Mouse (Mus musculus): Measurements from ENCODE around the gene Eps8. TPM values are rescaled to one million over a fixed set of nuclear protein-coding genes. Genes with fewer than 3 reads are reported as not detected.

Eps8 gene
- polyA plus RNA-seq, 1 experiment from 2014 or later, result 8.6 TPM

DNA sequence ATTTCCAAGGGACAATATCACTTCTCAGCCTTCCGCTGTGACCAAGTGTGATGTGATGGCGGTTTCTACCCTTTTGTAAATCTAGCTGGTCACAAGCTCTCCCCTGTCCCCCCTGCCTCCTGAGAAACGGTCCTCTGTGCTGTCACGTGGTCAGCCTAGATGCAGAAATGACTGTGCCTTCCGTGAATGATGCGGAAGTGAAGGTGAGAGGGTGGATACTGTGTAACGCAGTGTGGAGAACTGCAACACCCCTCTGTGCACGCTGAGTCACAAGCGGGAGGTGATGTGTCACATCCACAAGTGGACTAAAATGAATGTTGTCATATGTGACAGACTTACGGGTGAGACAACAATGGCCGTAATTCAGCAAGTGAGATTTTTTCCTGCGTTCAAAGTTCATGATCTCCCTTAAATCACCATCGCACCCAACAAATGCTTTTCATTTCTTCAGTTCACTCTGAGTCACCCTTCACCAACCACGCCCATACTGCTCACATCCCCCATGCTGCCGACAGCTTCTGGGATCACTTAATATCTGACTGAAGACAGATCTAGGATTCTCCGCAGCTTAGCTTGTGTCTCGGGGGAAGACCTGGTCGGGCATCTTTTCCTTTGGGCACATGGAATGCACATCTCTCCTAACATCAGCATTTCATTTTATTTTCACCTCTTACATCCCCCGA is 72.3 kb downstream of the Eps8 start:
- H3K4me1 ChIP-seq (ENCODE audit: control insufficient read depth, insufficient read depth, low read length), result no peaks in the 10 kb centered on the region
- H3K4me3 ChIP-seq (ENCODE audit: low read depth, low read length), result no peak overlapping the region
- no peaks in the 10 kb centered on the region for H3K9me3 ChIP-seq (ENCODE audit: control insufficient read depth, low read length)
- no peak overlapping the region for H3K4me2 ChIP-seq (ENCODE audit: low read depth, severe bottlenecking)
- no peak overlapping the region for H3K9ac ChIP-seq (ENCODE audit: low read length)
- no peaks in the 10 kb centered on the region for H3K27me3 ChIP-seq (ENCODE audit: control insufficient read depth, insufficient read depth, low read length)
- H3K27ac ChIP-seq (replicated peaks; ENCODE audit: low read depth, low read length), result no peak overlapping the region
- DNase-seq (ENCODE audit: low spot score) (no peak), ATAC-seq (ENCODE audit: insufficient number of reproducible peaks, low FRiP score, low TSS enrichment, low read depth) (no peak)
- WGBS, result 84% methylated on average over 19 of the region's 19 CpGs
- H3K36me3 ChIP-seq (ENCODE audit: control insufficient read depth, insufficient read depth, low read length), result no peaks in the 10 kb centered on the region

GRCm38 (mm10) chr6:137581331-137582010 is 73.2 kb downstream of the Eps8 start:
- H3K9me3 ChIP-seq (ENCODE audit: control insufficient read depth, low read length), result no peaks in the 10 kb centered on the region
- 88% methylated on average over 6 of the region's 6 CpGs for WGBS
- ATAC-seq (ENCODE audit: insufficient number of reproducible peaks, low FRiP score, low TSS enrichment, low read depth), result no peak

GRCm38 (mm10) chr6:137580503-137580902 is 74.2 kb downstream of the Eps8 start:
- DNase-seq (ENCODE audit: low spot score) (no peak), ATAC-seq (ENCODE audit: insufficient number of reproducible peaks, low FRiP score, low TSS enrichment, low read depth) (no peak)
- Histone ChIP-seq H3K27ac (replicated peaks; ENCODE audit: low read depth, low read length) (no peak overlapping the region), H3K36me3 (ENCODE audit: control insufficient read depth, insufficient read depth, low read length) (no peaks in the 10 kb centered on the region), H3K4me2 (ENCODE audit: low read depth, severe bottlenecking) (no peak overlapping the region), H3K4me3 (ENCODE audit: low read depth, low read length) (no peak overlapping the region), H3K9ac (ENCODE audit: low read length) (no peak overlapping the region), H3K27me3 (ENCODE audit: control insufficient read depth, insufficient read depth, low read length) (no peaks in the 10 kb centered on the region), H3K4me1 (ENCODE audit: control insufficient read depth, insufficient read depth, low read length) (no peaks in the 10 kb centered on the region), H3K9me3 (ENCODE audit: control insufficient read depth, low read length) (no peaks in the 10 kb centered on the region)
- 89% methylated on average over 5 of the region's 5 CpGs for WGBS

More at GRCm38 (mm10) chr6:137581331-137582010, 73.2 kb downstream of the Eps8 start:
- Histone ChIP-seq H3K4me2 (ENCODE audit: low read depth, severe bottlenecking) (no peak overlapping the region), H3K27me3 (ENCODE audit: control insufficient read depth, insufficient read depth, low read length) (no peaks in the 10 kb centered on the region), H3K36me3 (ENCODE audit: control insufficient read depth, insufficient read depth, low read length) (no peaks in the 10 kb centered on the region), H3K9ac (ENCODE audit: low read length) (no peak overlapping the region), H3K4me1 (ENCODE audit: control insufficient read depth, insufficient read depth, low read length) (no peaks in the 10 kb centered on the region), H3K4me3 (ENCODE audit: low read depth, low read length) (no peak overlapping the region), H3K27ac (replicated peaks; ENCODE audit: low read depth, low read length) (no peak overlapping the region)
- no peak for DNase-seq (ENCODE audit: low spot score)

DNA sequence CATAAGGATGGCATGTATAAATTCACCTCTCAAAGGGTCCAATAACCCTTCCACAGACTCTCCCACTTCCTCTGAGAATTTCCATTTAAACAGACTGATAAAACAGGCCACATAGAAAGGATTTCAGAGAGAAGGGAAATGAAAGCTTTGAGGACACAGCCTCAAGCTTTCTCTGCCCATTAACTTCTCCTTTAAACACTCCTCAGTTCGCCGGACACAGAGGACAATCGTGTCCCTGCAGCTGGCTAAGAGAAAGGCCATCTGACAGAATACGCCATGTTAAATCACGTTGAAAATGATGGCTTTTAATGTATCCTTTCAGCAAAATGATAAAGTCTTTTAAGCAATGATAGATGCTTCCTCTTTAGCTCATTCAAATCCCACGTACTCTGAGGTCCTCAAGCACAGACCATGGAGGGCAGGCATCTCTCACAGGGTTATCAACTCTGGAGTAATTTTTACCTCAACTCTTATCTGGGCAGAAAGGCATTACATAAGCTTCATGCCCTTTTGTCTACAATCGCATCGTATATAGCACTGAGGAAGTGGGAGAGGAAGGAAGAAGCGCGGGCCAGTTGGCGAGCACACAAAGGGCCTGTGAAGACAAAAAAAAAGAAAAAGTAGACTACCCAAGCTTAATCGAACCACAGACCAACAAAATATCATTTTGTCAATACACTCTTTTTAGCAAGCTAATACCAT is 77.9 kb downstream of the Eps8 start:
- no peak for ATAC-seq (ENCODE audit: insufficient number of reproducible peaks, low FRiP score, low TSS enrichment, low read depth)
- H3K9me3 ChIP-seq (ENCODE audit: control insufficient read depth, low read length), result no peaks in the 10 kb centered on the region
- no peak overlapping the region for H3K4me3 ChIP-seq (ENCODE audit: low read depth, low read length)
- DNase-seq (ENCODE audit: low spot score), result no peak
- H3K36me3 ChIP-seq (ENCODE audit: control insufficient read depth, insufficient read depth, low read length), result no peaks in the 10 kb centered on the region
- H3K27me3 ChIP-seq (ENCODE audit: control insufficient read depth, insufficient read depth, low read length), result no peaks in the 10 kb centered on the region
- H3K4me2 ChIP-seq (ENCODE audit: low read depth, severe bottlenecking), result no peak overlapping the region
- no peak overlapping the region for H3K27ac ChIP-seq (replicated peaks; ENCODE audit: low read depth, low read length)
- no peaks in the 10 kb centered on the region for H3K4me1 ChIP-seq (ENCODE audit: control insufficient read depth, insufficient read depth, low read length)
- WGBS, result 86% methylated on average over 12 of the region's 12 CpGs
- H3K9ac ChIP-seq (ENCODE audit: low read length), result no peak overlapping the region

DNA sequence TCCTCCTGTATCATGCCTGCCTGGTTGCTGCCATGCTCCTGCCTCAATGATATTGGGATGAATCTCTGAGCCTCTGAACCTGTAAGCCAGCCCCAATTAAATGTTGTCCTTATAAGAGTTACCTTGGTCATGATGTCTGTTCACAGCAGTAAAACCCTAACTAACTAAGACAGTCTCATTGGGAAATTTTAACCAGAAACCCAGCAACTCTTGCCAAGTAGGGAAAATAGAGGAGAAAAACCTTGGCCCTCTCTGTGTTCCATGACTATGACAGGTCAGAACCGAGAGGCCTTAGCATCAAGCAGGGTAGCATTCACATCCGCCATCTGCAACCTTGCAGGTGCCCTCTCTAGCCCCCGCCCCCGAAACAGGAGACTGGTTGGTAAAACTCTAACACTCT is 78.6 kb downstream of the Eps8 start:
- ATAC-seq (ENCODE audit: insufficient number of reproducible peaks, low FRiP score, low TSS enrichment, low read depth), result no peak
- DNase-seq (ENCODE audit: low spot score), result no peak
- H3K27me3 ChIP-seq (ENCODE audit: control insufficient read depth, insufficient read depth, low read length), result no peaks in the 10 kb centered on the region
- no peaks in the 10 kb centered on the region for H3K4me1 ChIP-seq (ENCODE audit: control insufficient read depth, insufficient read depth, low read length)
- H3K4me3 ChIP-seq (ENCODE audit: low read depth, low read length), result no peak overlapping the region
- 91% methylated on average over 4 of the region's 4 CpGs for WGBS
- no peak overlapping the region for H3K27ac ChIP-seq (replicated peaks; ENCODE audit: low read depth, low read length)
- no peaks in the 10 kb centered on the region for H3K36me3 ChIP-seq (ENCODE audit: control insufficient read depth, insufficient read depth, low read length)
- no peaks in the 10 kb centered on the region for H3K9me3 ChIP-seq (ENCODE audit: control insufficient read depth, low read length)
- H3K9ac ChIP-seq (ENCODE audit: low read length), result no peak overlapping the region
- H3K4me2 ChIP-seq (ENCODE audit: low read depth, severe bottlenecking), result no peak overlapping the region

DNA sequence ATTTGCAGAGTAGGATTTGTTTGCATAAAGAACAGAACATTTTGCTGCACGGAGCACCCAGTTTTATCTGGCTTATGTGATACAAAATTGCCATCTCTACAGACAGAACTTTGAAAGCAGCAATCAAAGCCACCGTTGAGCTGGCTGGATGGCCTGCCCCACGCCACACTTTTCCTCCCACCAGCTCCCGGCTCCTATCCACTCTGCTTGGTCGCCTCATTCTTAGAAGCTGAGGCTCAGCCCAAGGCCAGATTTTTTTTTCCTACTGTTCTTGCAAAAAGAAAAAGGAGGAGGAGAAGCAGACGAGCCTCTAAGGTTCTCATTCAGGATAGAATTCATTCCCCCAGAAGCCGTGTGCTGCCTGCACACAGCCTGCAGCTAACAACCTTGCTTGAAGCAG is 80.8 kb downstream of the Eps8 start:
- DNase-seq (ENCODE audit: low spot score) (no peak), ATAC-seq (ENCODE audit: insufficient number of reproducible peaks, low FRiP score, low TSS enrichment, low read depth) (no peak)
- Histone ChIP-seq H3K4me3 (ENCODE audit: low read depth, low read length) (no peak overlapping the region), H3K9ac (ENCODE audit: low read length) (no peak overlapping the region), H3K27ac (replicated peaks; ENCODE audit: low read depth, low read length) (no peak overlapping the region), H3K4me1 (ENCODE audit: control insufficient read depth, insufficient read depth, low read length) (no peaks in the 10 kb centered on the region), H3K4me2 (ENCODE audit: low read depth, severe bottlenecking) (no peak overlapping the region), H3K9me3 (ENCODE audit: control insufficient read depth, low read length) (no peaks in the 10 kb centered on the region), H3K36me3 (ENCODE audit: control insufficient read depth, insufficient read depth, low read length) (no peaks in the 10 kb centered on the region), H3K27me3 (ENCODE audit: control insufficient read depth, insufficient read depth, low read length) (no peaks in the 10 kb centered on the region)
- WGBS, result 78% methylated on average over 7 of the region's 7 CpGs

DNA sequence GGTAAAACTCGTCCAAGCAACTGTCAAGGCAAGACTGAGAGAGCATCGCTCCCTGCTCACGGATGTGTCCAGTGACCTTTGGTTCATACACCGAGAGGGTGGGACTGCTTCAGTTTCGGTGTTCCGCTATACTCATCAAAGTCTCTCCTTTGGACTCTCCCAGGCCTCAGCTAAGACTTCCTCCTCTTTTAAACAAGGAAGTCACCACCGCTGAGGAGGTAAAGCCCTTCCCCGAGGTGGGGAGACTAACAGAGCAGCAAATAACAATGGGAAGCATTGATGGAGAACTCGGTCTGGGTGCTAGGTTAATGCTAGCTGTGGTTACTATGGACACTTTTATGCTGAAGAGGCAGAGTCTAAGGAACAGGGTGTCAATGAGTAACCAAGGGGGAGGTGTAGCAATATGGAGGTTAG is 84.0 kb downstream of the Eps8 start:
- Histone ChIP-seq H3K9ac (ENCODE audit: low read length) (no peak overlapping the region), H3K4me2 (ENCODE audit: low read depth, severe bottlenecking) (no peak overlapping the region), H3K27me3 (ENCODE audit: control insufficient read depth, insufficient read depth, low read length) (no peaks in the 10 kb centered on the region), H3K9me3 (ENCODE audit: control insufficient read depth, low read length) (no peaks in the 10 kb centered on the region), H3K27ac (replicated peaks; ENCODE audit: low read depth, low read length) (no peak overlapping the region), H3K4me1 (ENCODE audit: control insufficient read depth, insufficient read depth, low read length) (no peaks in the 10 kb centered on the region), H3K36me3 (ENCODE audit: control insufficient read depth, insufficient read depth, low read length) (no peaks in the 10 kb centered on the region), H3K4me3 (ENCODE audit: low read depth, low read length) (no peak overlapping the region)
- 86% methylated on average over 9 of the region's 9 CpGs for WGBS
- ATAC-seq (ENCODE audit: insufficient number of reproducible peaks, low FRiP score, low TSS enrichment, low read depth) (no peak), DNase-seq (ENCODE audit: low spot score) (no peak)

DNA sequence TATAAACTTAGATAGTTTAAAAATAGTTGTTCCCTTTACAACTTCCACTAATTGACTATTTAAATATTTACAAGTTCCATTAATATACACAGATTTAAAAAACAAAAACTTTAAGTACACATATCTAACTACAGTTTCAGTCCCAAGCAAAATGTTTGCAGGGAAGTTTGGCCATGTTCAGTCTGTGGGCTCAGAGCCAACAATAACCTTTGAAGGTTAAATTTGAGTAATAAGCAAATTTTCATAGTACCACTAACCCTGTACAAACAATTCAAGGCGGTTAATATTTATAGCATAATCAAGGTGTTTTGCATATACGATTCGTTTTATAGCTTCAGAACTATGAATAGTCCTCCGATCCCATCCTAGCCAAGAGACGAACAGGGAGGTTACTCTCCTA is 84.7 kb downstream of the Eps8 start:
- Histone ChIP-seq H3K4me1 (ENCODE audit: control insufficient read depth, insufficient read depth, low read length) (no peaks in the 10 kb centered on the region), H3K4me3 (ENCODE audit: low read depth, low read length) (no peak overlapping the region), H3K36me3 (ENCODE audit: control insufficient read depth, insufficient read depth, low read length) (no peaks in the 10 kb centered on the region), H3K4me2 (ENCODE audit: low read depth, severe bottlenecking) (no peak overlapping the region), H3K27ac (replicated peaks; ENCODE audit: low read depth, low read length) (no peak overlapping the region), H3K9ac (ENCODE audit: low read length) (no peak overlapping the region), H3K27me3 (ENCODE audit: control insufficient read depth, insufficient read depth, low read length) (no peaks in the 10 kb centered on the region), H3K9me3 (ENCODE audit: control insufficient read depth, low read length) (no peaks in the 10 kb centered on the region)
- ATAC-seq (ENCODE audit: insufficient number of reproducible peaks, low FRiP score, low TSS enrichment, low read depth) (no peak), DNase-seq (ENCODE audit: low spot score) (no peak)
- WGBS, result 90% methylated on average over 5 of the region's 5 CpGs

Measured in limb, embryonic 11.5 days (tissue).